Comparison of ENCODE assay signal across 18 mouse cellular contexts in genomic region chr9:47912823-47913222, GRCm38 (mm10).
"Had no signal": no experiment of that assay in that cellular context is flagged by ENCODE, and none has a peak within 500 bp of the region (broad histone marks: within the 10 kb centered on the region; RNA-seq: fewer than 3 reads in every experiment).

No protein-coding gene starts in this region.

- ATAC-seq: midbrain, embryonic 16.5 days had no signal

- H3K4me1 ChIP-seq: liver, embryonic 15.5 days; stomach, embryonic 15.5 days had no signal

- H3K36me3 ChIP-seq: liver, embryonic 15.5 days; midbrain, embryonic 10.5 days; midbrain, embryonic 12.5 days; neural tube, embryonic 13.5 days; neural tube, embryonic 15.5 days; stomach, embryonic 15.5 days had no signal

- H3K27ac ChIP-seq: liver, embryonic 15.5 days; midbrain, embryonic 10.5 days; midbrain, embryonic 12.5 days; neural tube, embryonic 13.5 days; neural tube, embryonic 15.5 days; stomach, embryonic 15.5 days; stomach, postnatal 0 days had no signal

- H3K9me3 ChIP-seq: liver, embryonic 15.5 days; midbrain, embryonic 10.5 days; midbrain, embryonic 12.5 days; neural tube, embryonic 13.5 days; neural tube, embryonic 15.5 days; stomach, embryonic 15.5 days had no signal

- H3K4me3 ChIP-seq: liver, embryonic 15.5 days; midbrain, embryonic 10.5 days; midbrain, embryonic 12.5 days; myocyte; neural tube, embryonic 13.5 days; neural tube, embryonic 15.5 days; stomach, embryonic 15.5 days had no signal

- DNase-seq: lung, adult 18-20 months; lung, embryonic 14.5 days; lung, postnatal 10 days; lung, postnatal 4 days; midbrain, embryonic 14.5 days; right cerebral cortex, postnatal 14 days; thymus, adult 2 months; thymus, postnatal 25 days; thymus, postnatal 4 days had no signal

- H3K27me3 ChIP-seq: liver, embryonic 15.5 days; stomach, embryonic 15.5 days had no signal
